Mouse (Mus musculus): Measurements from ENCODE around the gene Lnx2. TPM values are rescaled to one million over a fixed set of nuclear protein-coding genes. Genes with fewer than 3 reads are reported as not detected.

The Lnx2 gene
- polyA plus RNA-seq, 2 experiments from 2014 or later, result 19.3 to 24.8 TPM

GRCm38 (mm10) chr5:147050816-147051499 is 25.4 kb downstream of the Lnx2 start:
- peak; percentile 72 for ATAC-seq

- peak; percentile 2 for ATAC-seq
Measured at GRCm38 (mm10) chr5:147049544-147050209, 26.7 kb downstream of the Lnx2 start.

GRCm38 (mm10) chr5:147045929-147046328 is 30.5 kb downstream of the Lnx2 start:
- no peak for ATAC-seq

GRCm38 (mm10) chr5:147045311-147045710 is 31.1 kb downstream of the Lnx2 start:
- no peak for ATAC-seq

GRCm38 (mm10) chr5:147043240-147043844 is 33.0 kb downstream of the Lnx2 start:
- no peak for ATAC-seq

- ATAC-seq, result no peak
Measured at GRCm38 (mm10) chr5:147041965-147042937, 34.1 kb downstream of the Lnx2 start.

- ATAC-seq, result no peak
Measured at GRCm38 (mm10) chr5:147039394-147039793, 37.0 kb downstream of the Lnx2 start.

- ATAC-seq, result no peak
Measured at GRCm38 (mm10) chr5:147037601-147038000, 38.8 kb downstream of the Lnx2 start.

- no peak for ATAC-seq
Measured at GRCm38 (mm10) chr5:147036661-147037060, 39.7 kb downstream of the Lnx2 start.

GRCm38 (mm10) chr5:147036028-147036427 is 40.4 kb downstream of the Lnx2 start:
- ATAC-seq, result no peak

- ATAC-seq, result no peak
Measured at GRCm38 (mm10) chr5:147035301-147035700, 41.1 kb downstream of the Lnx2 start.

GRCm38 (mm10) chr5:147034283-147034682 is 42.1 kb downstream of the Lnx2 start:
- no peak for ATAC-seq

- no peak for ATAC-seq
Measured at GRCm38 (mm10) chr5:147033155-147033554, 43.2 kb downstream of the Lnx2 start.

GRCm38 (mm10) chr5:147031281-147031680 is 45.1 kb downstream of the Lnx2 start:
- ATAC-seq, result no peak

GRCm38 (mm10) chr5:147024331-147025034 is 51.9 kb downstream of the Lnx2 start:
- ATAC-seq, result no peak

- no peak for ATAC-seq
Measured at GRCm38 (mm10) chr5:147023245-147023970, 53.0 kb downstream of the Lnx2 start.

- ATAC-seq, result peak; percentile 71
Measured at GRCm38 (mm10) chr5:147021546-147022265, 54.7 kb downstream of the Lnx2 start.

GRCm38 (mm10) chr5:147020579-147020978 is 55.8 kb downstream of the Lnx2 start:
- no peak for ATAC-seq

- ATAC-seq, result no peak
Measured at GRCm38 (mm10) chr5:147018761-147019160, 57.6 kb downstream of the Lnx2 start.

- no peak for ATAC-seq
Measured at GRCm38 (mm10) chr5:147017526-147017925, 58.9 kb downstream of the Lnx2 start.

GRCm38 (mm10) chr5:147016622-147017021 is 59.8 kb downstream of the Lnx2 start:
- ATAC-seq, result no peak

Data from activated CD4-positive, CD25-positive, alpha-beta regulatory T cell, adult 4 months (primary cell).